Mouse (Mus musculus) erythroblast, embryonic 14.5 days (primary cell): ENCODE data around the gene Chmp3.

Experiments used
- GATA1 ChIP-seq: IDR thresholded peaks from 2 replicates; pipeline ENCODE4 v1.6.1; 2012; ENCODE audit warnings: low read length, inconsistent platforms, mixed read lengths
- TAL1 ChIP-seq: IDR thresholded peaks from 3 replicates; pipeline ENCODE4 v1.6.1; 2012; ENCODE audit warnings: low read length, inconsistent platforms, mixed read lengths

GRCm38 (mm10) chr6:71621981-71622380, 78.4 kb downstream of the Chmp3 start:
- TF ChIP-seq TAL1 (no peak), GATA1 (no peak)
